Mouse (Mus musculus) testis, adult 10 weeks (tissue): Measurements from ENCODE around the gene Srarp. TPM values are rescaled to one million over a fixed set of nuclear protein-coding genes. Genes with fewer than 3 reads are reported as not detected.

Experiments used
- polyA plus RNA-seq: library from polyadenylated mRNA; stranded (reverse); fragments of 350-450 nt; fragmentation: Illumina TruSeq; extraction: RNeasy Lipid Tissue Mini Kit (QIAGEN cat#74804); gene quantifications from one replicate; pipeline ENCODE4 v1.2.3, GENCODE M21; 2014; ENCODE audit warnings: low read depth, low replicate concordance

The Srarp gene
- not detected for polyA plus RNA-seq

GRCm38 (mm10) chr4:141435974-141436373 is at the start of gene Srarp:
Srarp (minus strand) TSS chr4:141436105.

DNA sequence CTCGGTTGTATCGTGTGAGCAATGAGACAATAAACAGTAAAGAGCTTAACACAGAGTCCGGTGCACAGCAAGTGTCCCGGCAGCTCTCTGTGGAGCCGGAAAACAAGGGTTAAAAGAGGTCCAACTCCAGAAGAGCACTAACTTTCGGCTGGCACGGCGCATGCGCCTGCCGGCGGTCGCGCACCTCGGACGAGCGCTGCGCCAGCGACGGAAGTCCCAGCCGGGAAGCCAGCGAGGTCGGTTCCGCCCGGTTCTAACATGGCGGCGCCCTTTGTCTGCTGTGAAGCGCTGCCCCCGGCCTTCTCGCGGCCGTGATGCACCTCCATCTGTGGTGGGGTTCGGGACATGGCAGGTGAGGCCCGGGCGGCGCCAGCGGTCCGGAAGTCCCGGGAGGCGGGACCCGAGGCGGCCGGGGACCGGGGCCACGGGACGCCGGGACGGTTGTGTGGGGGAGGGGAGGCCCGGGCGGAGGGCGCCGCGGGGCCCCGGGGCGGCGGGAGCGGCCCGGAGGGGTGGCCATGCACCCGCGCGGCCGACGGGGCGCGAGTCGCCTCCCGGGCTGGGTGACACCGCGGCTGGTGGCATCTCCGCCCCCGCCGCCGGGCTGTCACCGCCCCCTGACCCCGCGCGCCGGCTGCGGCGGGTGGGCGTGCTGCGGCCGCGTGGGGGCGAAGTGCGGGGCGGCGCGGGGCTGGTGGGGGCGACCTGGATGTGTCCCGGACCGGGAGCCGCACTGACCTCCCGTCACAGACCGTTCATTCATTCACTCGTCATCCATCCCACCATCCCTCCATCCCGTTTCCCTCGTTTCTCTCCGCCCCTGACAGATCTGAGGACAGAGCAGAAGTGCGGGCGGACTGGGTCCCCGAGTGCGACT is 8.8 kb upstream of the Srarp start, which contains the start of gene Zbtb17:
Gene Zbtb17 (plus strand): TSS at position 204 of the 877 bp plus-strand sequence.

DNA sequence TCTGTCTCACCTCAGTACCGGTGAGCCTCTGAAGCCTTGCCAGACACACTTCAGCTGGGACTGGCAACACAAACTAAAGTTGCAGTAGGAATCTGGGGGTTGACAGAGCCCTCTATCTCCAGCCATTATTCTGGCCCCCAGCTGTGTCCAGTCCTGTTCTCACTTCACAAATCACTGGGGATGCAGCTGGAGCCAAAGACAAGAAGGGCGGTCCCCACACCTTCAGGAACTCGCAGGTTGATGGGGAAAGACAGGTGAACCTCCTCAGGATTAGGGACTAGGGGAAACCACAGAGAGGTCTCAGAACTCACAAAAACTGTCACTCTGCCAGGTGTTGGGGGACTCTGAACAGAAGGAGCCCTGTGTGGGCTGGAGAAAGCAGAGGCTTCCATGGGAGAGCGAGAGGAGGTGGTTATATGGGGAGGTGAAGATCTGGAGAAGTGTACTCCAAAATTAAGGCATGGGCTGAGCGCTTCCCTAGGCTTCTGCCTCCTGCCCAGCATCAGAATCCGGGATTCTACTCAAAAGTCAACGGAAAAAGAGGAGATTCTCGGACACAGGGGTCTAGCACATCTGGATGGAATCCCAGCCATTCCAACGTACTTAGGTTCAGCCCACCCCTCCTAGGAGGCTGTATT is 15.6 kb downstream of the Srarp start, which contains the start of gene Hspb7:
Gene Hspb7 (plus strand): TSS at position 588 of the 638 bp plus-strand sequence.

DNA sequence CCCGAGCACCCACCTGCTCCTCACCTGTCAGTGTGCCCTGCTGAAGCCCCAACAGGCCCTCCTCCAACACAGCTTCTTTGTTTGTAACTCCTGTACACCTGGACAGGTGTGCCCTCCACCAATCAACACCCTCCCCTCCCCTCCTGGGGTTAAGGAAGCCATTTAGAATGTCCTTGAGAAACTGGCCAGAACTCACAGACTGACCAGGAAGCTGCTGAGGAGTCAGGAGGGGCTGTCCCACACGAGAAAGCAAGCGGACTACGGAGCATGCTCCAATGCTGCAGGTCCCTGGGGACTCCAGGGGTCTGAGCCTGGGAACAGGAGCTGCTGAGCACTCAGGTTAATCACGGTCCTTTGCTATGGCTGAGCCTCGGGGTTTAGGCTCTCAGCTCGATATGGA is 20.0 kb downstream of the Srarp start, which contains the start of gene Clcnkb:
Gene Clcnkb (minus strand): TSS at position 91 of the 400 bp plus-strand sequence.

GRCm38 (mm10) chr4:141398545-141398944 is 37.4 kb downstream of the Srarp start, which contains the start of gene Clcnka:
Clcnka (minus strand) TSS chr4:141398724.

Other genes starting within 250 kb of the Srarp start
- gene Rsg1, start 222.1 kb downstream of the Srarp start, polyA plus RNA-seq, result 0.50 TPM
- not detected for gene Arhgef19, start 196.6 kb downstream of the Srarp start, polyA plus RNA-seq
- gene Epha2, start 134.9 kb downstream of the Srarp start, polyA plus RNA-seq, result not detected
- not detected for gene Fam131c, start 67.9 kb downstream of the Srarp start, polyA plus RNA-seq
- not detected for gene Clcnka, start 37.4 kb downstream of the Srarp start, polyA plus RNA-seq
- gene Clcnkb, start 20.1 kb downstream of the Srarp start, polyA plus RNA-seq, result not detected
- 0.67 TPM for gene Hspb7, start 15.3 kb downstream of the Srarp start, polyA plus RNA-seq
- 0.36 TPM for gene Zbtb17, start 8.5 kb upstream of the Srarp start, polyA plus RNA-seq
- 5.4 TPM for gene Spen, start 102.5 kb upstream of the Srarp start, polyA plus RNA-seq
- 1.3 TPM for gene Fblim1, start 170.0 kb upstream of the Srarp start, polyA plus RNA-seq
- gene Tmem82, start 182.5 kb upstream of the Srarp start, polyA plus RNA-seq, result 0.42 TPM
- gene Slc25a34, start 187.7 kb upstream of the Srarp start, polyA plus RNA-seq, result 0.13 TPM
- 2.8 TPM for gene Plekhm2, start 228.8 kb upstream of the Srarp start, polyA plus RNA-seq
- 0.28 TPM for gene Rsc1a1, start 249.5 kb upstream of the Srarp start, polyA plus RNA-seq